Mouse (Mus musculus) MEL (cell line): Measurements from ENCODE around the gene Lexm.

ENCODE experiments used
- CHD2 ChIP-seq: IDR thresholded peaks from 2 replicates; pipeline ENCODE4 v1.6.1; 2011; ENCODE audit warnings: low read length, improper control_type of control experiment
- CTCF ChIP-seq, 3 experiments: IDR thresholded peaks in 2 of 3; conservative IDR thresholded peaks in 1 of 3; 2 replicates each; pipeline ENCODE4 v1.5.1; 2011 to 2012; ENCODE audit warnings: low read length in 3 of 3, low read depth in 2 of 3, mild to moderate bottlenecking in 2 of 3, improper control_type of control experiment in 1 of 3, inconsistent platforms in 1 of 3, mixed read lengths in 1 of 3, moderate library complexity in 1 of 3; ENCODE audit not compliant: control insufficient read depth in 1 of 3, insufficient read depth in 1 of 3, poor library complexity in 1 of 3, severe bottlenecking in 1 of 3
- MAX ChIP-seq: IDR thresholded peaks from 2 replicates; pipeline ENCODE4 v1.6.1; 2011; ENCODE audit warnings: low read length, improper control_type of control experiment
- MAZ ChIP-seq: IDR thresholded peaks from 2 replicates; pipeline ENCODE4 v1.6.1; 2012; ENCODE audit warnings: low read depth, mild to moderate bottlenecking, inconsistent platforms, low read length, improper control_type of control experiment
- POLR2A ChIP-seq, 2 experiments: IDR thresholded peaks; 2 replicates each; pipeline ENCODE4 v1.6.1; 2011 to 2012; ENCODE audit warnings: low read length in 2 of 2, mild to moderate bottlenecking in 2 of 2, control low read depth in 1 of 2, improper control_type of control experiment in 1 of 2, low read depth in 1 of 2, moderate library complexity in 1 of 2; ENCODE audit not compliant: control insufficient read depth in 1 of 2, insufficient read depth in 1 of 2, poor library complexity in 1 of 2
- POLR2AphosphoS5 ChIP-seq: IDR thresholded peaks from 2 replicates; pipeline ENCODE4 v1.6.1; 2012; ENCODE audit warnings: low read depth, borderline replicate concordance, mild to moderate bottlenecking, inconsistent platforms, low read length, moderate library complexity, mixed read lengths
- UBTF ChIP-seq: IDR thresholded peaks from 2 replicates; pipeline ENCODE4 v1.6.1; 2012; ENCODE audit warnings: low read depth, mild to moderate bottlenecking, inconsistent platforms, low read length, improper control_type of control experiment, moderate library complexity, borderline replicate concordance; ENCODE audit not compliant: insufficient read depth
- USF1 ChIP-seq: IDR thresholded peaks from 2 replicates; pipeline ENCODE4 v1.6.1; 2014; ENCODE audit warnings: low read depth, mild to moderate bottlenecking, inconsistent platforms, low read length, improper control_type of control experiment, moderate library complexity

DNA sequence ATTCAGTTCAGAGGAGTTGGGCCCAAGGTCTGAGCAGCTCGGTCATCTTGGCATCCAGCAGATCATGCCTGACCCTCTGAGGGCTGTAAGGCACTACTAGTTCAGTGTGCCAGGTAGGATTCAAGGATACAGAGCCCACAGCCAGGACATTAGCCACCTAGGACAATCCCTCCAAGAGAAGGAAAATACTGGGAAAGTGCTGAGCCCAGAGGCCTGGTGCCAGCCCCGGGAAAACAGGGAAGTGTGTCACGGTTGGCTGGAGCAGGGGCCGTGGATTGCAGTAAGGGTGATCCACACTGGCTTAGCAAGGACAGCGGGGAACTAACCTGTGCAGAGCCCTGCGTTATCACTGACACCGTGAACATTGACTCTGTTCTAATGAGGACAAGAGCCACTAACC, 39.5 kb downstream of the Lexm start:
- no peak for TF ChIP-seq CTCF (IDR thresholded peaks at IDR 0.05 in 2 of 3, conservative IDR thresholded peaks at IDR 0.05 in 1 of 3; ENCODE audit: control insufficient read depth in 1 of 3, insufficient read depth in 1 of 3, low read depth in 2 of 3, low read length in 3 of 3, poor library complexity in 1 of 3, severe bottlenecking in 1 of 3)
- no peak for TF ChIP-seq MAX
- TF ChIP-seq USF1, result no peak
- no peak for TF ChIP-seq UBTF
- no peak for TF ChIP-seq POLR2A (IDR thresholded peaks at IDR 0.05; ENCODE audit: control insufficient read depth in 1 of 2, insufficient read depth in 1 of 2, low read depth in 1 of 2, low read length in 2 of 2, poor library complexity in 1 of 2)
- no peak for TF ChIP-seq CHD2
- no peak for TF ChIP-seq POLR2AphosphoS5
- no peak for TF ChIP-seq MAZ
